Mouse (Mus musculus) retina, postnatal 1 day (tissue): Measurements from ENCODE around the gene Rabggta.

Experiments used
- DNase-seq: peaks from one replicate; pipeline ENCODE4 v3.0.0-alpha.2; 2012

Rabggta gene

GRCm38 (mm10) chr14:55681160-55682117, 40.6 kb downstream of the Rabggta start, which contains the start of gene Tinf2:
TSS of gene Tinf2 (minus strand) at chr14:55681820.
- DNase-seq, result peak; percentile 97

- DNase-seq, result no peak
These were observed 44.4 kb downstream of the Rabggta start for GRCm38 (mm10) chr14:55677615-55678014.

- DNase-seq, result no peak
These were observed 49.4 kb downstream of the Rabggta start for GRCm38 (mm10) chr14:55672741-55673060.

GRCm38 (mm10) chr14:55671833-55672740, 50.0 kb downstream of the Rabggta start, which contains the start of the genes Gmpr2 and Nedd8:
TSS of gene Gmpr2 (plus strand) at chr14:55671941.
TSS of gene Nedd8 (minus strand) at chr14:55672124.
- DNase-seq, result peak; percentile 98

GRCm38 (mm10) chr14:55671486-55671832, 50.6 kb downstream of the Rabggta start:
- DNase-seq, result no peak
